Mouse (Mus musculus): ENCODE measurements around the gene Mkln1.

- TF ChIP-seq CTCF (IDR thresholded peaks at IDR 0.05; ENCODE audit: control insufficient read depth, insufficient read depth, low read length) (no peak), POLR2A (IDR thresholded peaks at IDR 0.05; ENCODE audit: borderline replicate concordance, control insufficient read depth, low read depth, low read length) (no peak)
These were observed 1.0 kb downstream of the Mkln1 start for GRCm38 (mm10) chr6:31399566-31399965.

All from bone marrow, adult 2 months (tissue).